Mouse (Mus musculus): ENCODE measurements around the gene Fam13a.

Gene Fam13a

GRCm38 (mm10) chr6:58933189-58933913 is 91.0 kb downstream of the Fam13a start:
- ATAC-seq (ENCODE audit: low TSS enrichment): peak; percentile 80

- peak; percentile 17 for ATAC-seq (ENCODE audit: low TSS enrichment)
These were observed 91.7 kb downstream of the Fam13a start for GRCm38 (mm10) chr6:58932515-58933188.

- no peak for ATAC-seq (ENCODE audit: low TSS enrichment)
These were observed 93.2 kb downstream of the Fam13a start for GRCm38 (mm10) chr6:58931149-58931548.

GRCm38 (mm10) chr6:58929911-58930431 is 94.4 kb downstream of the Fam13a start:
- ATAC-seq (ENCODE audit: low TSS enrichment): peak; percentile 22

GRCm38 (mm10) chr6:58927881-58928280 is 96.5 kb downstream of the Fam13a start:
- ATAC-seq (ENCODE audit: low TSS enrichment): no peak

- ATAC-seq (ENCODE audit: low TSS enrichment): no peak
These were observed 101.8 kb downstream of the Fam13a start for GRCm38 (mm10) chr6:58922511-58922910.

- peak; percentile 69 for ATAC-seq (ENCODE audit: low TSS enrichment)
These were observed 102.7 kb downstream of the Fam13a start for GRCm38 (mm10) chr6:58921623-58922022.

- ATAC-seq (ENCODE audit: low TSS enrichment): peak; percentile 85
These were observed 103.6 kb downstream of the Fam13a start for GRCm38 (mm10) chr6:58920735-58921134.

- no peak for ATAC-seq (ENCODE audit: low TSS enrichment)
These were observed 107.9 kb downstream of the Fam13a start for GRCm38 (mm10) chr6:58916498-58916897.

- ATAC-seq (ENCODE audit: low TSS enrichment): peak; percentile 69
These were observed 110.4 kb downstream of the Fam13a start for GRCm38 (mm10) chr6:58913971-58914370.

- ATAC-seq (ENCODE audit: low TSS enrichment): no peak
These were observed 110.8 kb downstream of the Fam13a start for GRCm38 (mm10) chr6:58913551-58913950.

GRCm38 (mm10) chr6:58912842-58913241 is 111.5 kb downstream of the Fam13a start:
- ATAC-seq (ENCODE audit: low TSS enrichment): peak; percentile 15; the same call in 1 of the 2 replicates

GRCm38 (mm10) chr6:58907791-58908190 is 116.6 kb downstream of the Fam13a start:
- no peak for ATAC-seq (ENCODE audit: low TSS enrichment)

GRCm38 (mm10) chr6:58907336-58907735 is 117.0 kb downstream of the Fam13a start:
- ATAC-seq (ENCODE audit: low TSS enrichment): 0 out of 2 replicates have a peak, but pooled peaks have one; percentile 2

GRCm38 (mm10) chr6:58906852-58907261 is 117.5 kb downstream of the Fam13a start, which contains the start of gene Nap1l5:
Nap1l5 (minus strand) TSS chr6:58907076.
- peak; percentile 83 for ATAC-seq (ENCODE audit: low TSS enrichment)

GRCm38 (mm10) chr6:58904551-58904950 is 119.8 kb downstream of the Fam13a start:
- no peak for ATAC-seq (ENCODE audit: low TSS enrichment)

- ATAC-seq (ENCODE audit: low TSS enrichment): peak; percentile 22
These were observed 121.2 kb downstream of the Fam13a start for GRCm38 (mm10) chr6:58903171-58903570.

GRCm38 (mm10) chr6:58900536-58900935 is 123.8 kb downstream of the Fam13a start:
- ATAC-seq (ENCODE audit: low TSS enrichment): no peak

GRCm38 (mm10) chr6:58899076-58899475 is 125.3 kb downstream of the Fam13a start:
- no peak for ATAC-seq (ENCODE audit: low TSS enrichment)

GRCm38 (mm10) chr6:58896648-58897047 is 127.7 kb downstream of the Fam13a start:
- no peak for ATAC-seq (ENCODE audit: low TSS enrichment)

GRCm38 (mm10) chr6:58894994-58895393 is 129.4 kb downstream of the Fam13a start:
- no peak for ATAC-seq (ENCODE audit: low TSS enrichment)

GRCm38 (mm10) chr6:58893307-58893706 is 131.0 kb downstream of the Fam13a start:
- ATAC-seq (ENCODE audit: low TSS enrichment): no peak

- ATAC-seq (ENCODE audit: low TSS enrichment): no peak
These were observed 134.4 kb downstream of the Fam13a start for GRCm38 (mm10) chr6:58889917-58890316.

All from frontal cortex, adult (tissue).